Mouse (Mus musculus): Measurements from ENCODE around the gene Csmd2.

- no peak for TF ChIP-seq CTCF (IDR thresholded peaks at IDR 0.05; ENCODE audit: low read depth, low read length)
- no peak for TF ChIP-seq GATA1 (IDR thresholded peaks at IDR 0.05; ENCODE audit: borderline replicate concordance, low read length)
Observed at GRCm38 (mm10) chr4:128315328-128315727, 327.7 kb downstream of the Csmd2 start.
